Comparison of ENCODE assay signal across 26 mouse cellular contexts in genomic region chr1:72301845-72302244, GRCm38 (mm10). TPM values are rescaled to one million over a fixed set of nuclear protein-coding genes. Genes with fewer than 3 reads are reported as not detected.
DNase-seq lines count a peak whose midpoint lies in the region; ATAC-seq and TF ChIP-seq lines count a peak whose summit lies in the region.
"Had no signal": no experiment of that assay in that cellular context is flagged by ENCODE, and none has a peak within 500 bp of the region (broad histone marks: within the 10 kb centered on the region; RNA-seq: fewer than 3 reads in every experiment).

No protein-coding gene starts in this region.

- TF ChIP-seq CTCF in C2C12 (IDR thresholded peaks at IDR 0.05; ENCODE audit: control insufficient read depth, insufficient read depth, insufficient read length) = no peak

- no peak overlapping the region for H3ac ChIP-seq in C2C12 (ENCODE audit: control insufficient read depth, insufficient read length, low read depth)

- H3K79me3 ChIP-seq in C2C12 (ENCODE audit: low read depth) = no peaks in the 10 kb centered on the region

- ATAC-seq in frontal cortex, adult (ENCODE audit: low TSS enrichment) = 0 out of 2 replicates have a peak, but pooled peaks have one; percentile 32
- ATAC-seq in megakaryocyte progenitor cell, adult 5-6 weeks (replicated peaks; ENCODE audit: poor library complexity) = peak; percentile 50; the same call in 1 of the 2 replicates
- ATAC-seq in liver, embryonic 11.5 days (replicated peaks; ENCODE audit: low FRiP score) = no peak
- ATAC-seq: forebrain, embryonic 15.5 days; hindbrain, embryonic 16.5 days; intestine, embryonic 15.5 days had no signal

- H3K9me3 ChIP-seq in liver, embryonic 11.5 days (ENCODE audit: control insufficient read depth, low read length) = no peaks in the 10 kb centered on the region
- H3K9me3 ChIP-seq: embryonic facial prominence, embryonic 15.5 days; forebrain, embryonic 10.5 days; forebrain, embryonic 15.5 days; heart, embryonic 13.5 days; hindbrain, embryonic 12.5 days; intestine, embryonic 15.5 days had no signal

- peaks cover 3% of the 10 kb centered on the region for H3K4me1 ChIP-seq in liver, embryonic 11.5 days (replicated peaks; ENCODE audit: control insufficient read depth, insufficient read depth, low read length)
- H3K4me1 ChIP-seq: embryonic facial prominence, embryonic 15.5 days; hindbrain, embryonic 12.5 days; intestine, embryonic 15.5 days had no signal

- no peak overlapping the region for H3K27ac ChIP-seq in liver, embryonic 11.5 days (ENCODE audit: low read depth, low read length)
- H3K27ac ChIP-seq: embryonic facial prominence, embryonic 15.5 days; forebrain, embryonic 10.5 days; forebrain, embryonic 15.5 days; heart, embryonic 13.5 days; hindbrain, embryonic 12.5 days; intestine, embryonic 15.5 days had no signal

- WGBS in liver, embryonic 11.5 days = 71% methylated on average over 1 of the region's 1 CpGs

- no peak overlapping the region for H3K4me2 ChIP-seq in liver, embryonic 11.5 days
- H3K4me2 ChIP-seq: embryonic facial prominence, embryonic 15.5 days; forebrain, embryonic 15.5 days; heart, embryonic 13.5 days; hindbrain, embryonic 12.5 days; intestine, embryonic 15.5 days had no signal

- no peaks in the 10 kb centered on the region for H3K27me3 ChIP-seq in C2C12 (ENCODE audit: control insufficient read depth, insufficient read depth, insufficient read length)
- no peaks in the 10 kb centered on the region for H3K27me3 ChIP-seq in liver, embryonic 11.5 days (replicated peaks; ENCODE audit: control insufficient read depth, insufficient read depth, low read length)
- H3K27me3 ChIP-seq: embryonic facial prominence, embryonic 15.5 days; forebrain, embryonic 15.5 days; heart, embryonic 13.5 days; hindbrain, embryonic 12.5 days; intestine, embryonic 15.5 days had no signal

- H3K9ac ChIP-seq in liver, embryonic 11.5 days (ENCODE audit: low read depth, low read length) = no peak overlapping the region
- H3K9ac ChIP-seq: embryonic facial prominence, embryonic 15.5 days; forebrain, embryonic 15.5 days; heart, embryonic 13.5 days; hindbrain, embryonic 12.5 days; intestine, embryonic 15.5 days had no signal

- H3K36me3 ChIP-seq in C2C12 (ENCODE audit: control insufficient read depth, insufficient read depth) = no peaks in the 10 kb centered on the region
- H3K36me3 ChIP-seq in liver, embryonic 11.5 days (ENCODE audit: control insufficient read depth, insufficient read depth, low read length) = no peaks in the 10 kb centered on the region
- H3K36me3 ChIP-seq: embryonic facial prominence, embryonic 15.5 days; forebrain, embryonic 10.5 days; heart, embryonic 13.5 days; intestine, embryonic 15.5 days had no signal

- no peak for DNase-seq in frontal cortex, postnatal 36 days (ENCODE audit: low spot score in 2 of 2)
- DNase-seq in R1 (ENCODE audit: low read depth, low spot score) = peak; percentile 28
- no peak for DNase-seq in adrenal gland, postnatal 14 days
- DNase-seq in gastrocnemius, postnatal 10 days = no peak
- DNase-seq in liver, embryonic 11.5 days (ENCODE audit: low spot score) = no peak
- DNase-seq: adrenal gland, adult 8-10 months; cerebellum, adult 11-12 months; cerebellum, adult 9-10 months; cerebellum, postnatal 25 days; gastrocnemius, postnatal 25 days; heart, postnatal 36 days; kidney, adult 8-10 months had no signal

- no peaks in the 10 kb centered on the region for H3K79me2 ChIP-seq in C2C12 (ENCODE audit: control insufficient read depth, insufficient read depth)

- no peak overlapping the region for H3K4me3 ChIP-seq in C2C12 (ENCODE audit: insufficient read depth, poor library complexity, severe bottlenecking)
- H3K4me3 ChIP-seq in liver, embryonic 11.5 days (ENCODE audit: low read depth, low read length) = no peak overlapping the region
- H3K4me3 ChIP-seq: embryonic facial prominence, embryonic 15.5 days; erythroblast, embryonic 14.5 days; forebrain, embryonic 10.5 days; forebrain, embryonic 15.5 days; heart, embryonic 13.5 days; hindbrain, embryonic 12.5 days; intestine, embryonic 15.5 days had no signal

TF ChIP-seq in C2C12, 6 proteins besides CTCF, POLR2A, EP300 and RAD21:
- TF ChIP-seq USF1 (IDR thresholded peaks at IDR 0.05; ENCODE audit: low read depth) (peak; percentile 63), FOSL1 (IDR thresholded peaks at IDR 0.05; ENCODE audit: insufficient read depth, low read length, poor library complexity, severe bottlenecking) (no peak)

RNA-seq across cellular contexts. Expression of gene Xrcc5, which starts 5.4 kb away (rescaled TPM):
- polyA plus RNA-seq in C2C12 (2012; fragmentation: generic; extraction: Trizol) = 25.0 TPM
- 12.0 and 12.4 TPM in 2 replicates for total RNA-seq in megakaryocyte progenitor cell, adult 5-6 weeks (2015)
- 11.6 and 18.9 TPM in 2 replicates for total RNA-seq in megakaryocyte progenitor cell, adult 5-6 weeks (2017)
- 11.9 and 12.6 TPM in 2 replicates for total RNA-seq in adrenal gland, postnatal 14 days (2021)
- total RNA-seq in gastrocnemius, postnatal 10 days (2021) = 10 to 100 TPM; 23.9 to 24.9 TPM
- 43.5 and 47.3 TPM in 2 replicates for polyA plus RNA-seq in liver, embryonic 11.5 days (2014; fragmentation: Nextera tagmentation; extraction: Ambion mirVana)

RNA-seq across cellular contexts. Expression of gene Tmem169, which starts 17.7 kb away (rescaled TPM):
- polyA plus RNA-seq in C2C12 (2012; fragmentation: generic; extraction: Trizol) = 0.22 TPM
- not detected in 2 replicates for total RNA-seq in megakaryocyte progenitor cell, adult 5-6 weeks (2015)
- total RNA-seq in megakaryocyte progenitor cell, adult 5-6 weeks (2017) = not detected in 2 replicates
- total RNA-seq in adrenal gland, postnatal 14 days (2021) = 1.3 and 2.3 TPM in 2 replicates
- total RNA-seq in gastrocnemius, postnatal 10 days (2021) = under 1 TPM; 0.26 to 0.32 TPM
- 0.77 and 0.90 TPM in 2 replicates for polyA plus RNA-seq in liver, embryonic 11.5 days (2014; fragmentation: Nextera tagmentation; extraction: Ambion mirVana)
- total RNA-seq: gastrocnemius, postnatal 25 days; granulocyte monocyte progenitor cell, adult 5-6 weeks; heart, adult 8-10 months; heart, postnatal 36 days had no signal
- polyA plus RNA-seq: erythroblast, embryonic 14.5 days; heart, postnatal 0 days had no signal

RNA-seq across cellular contexts. Expression of gene Pecr, which starts 17.7 kb away (rescaled TPM):
- polyA plus RNA-seq in C2C12 (2012; fragmentation: generic; extraction: Trizol) = 16.8 TPM
- 18.4 and 24.3 TPM in 2 replicates for total RNA-seq in megakaryocyte progenitor cell, adult 5-6 weeks (2015)
- total RNA-seq in megakaryocyte progenitor cell, adult 5-6 weeks (2017) = 13.0 and 13.3 TPM in 2 replicates
- total RNA-seq in adrenal gland, postnatal 14 days (2021) = 35.9 and 56.7 TPM in 2 replicates
- 10 to 100 TPM; 18.8 to 20.1 TPM for total RNA-seq in gastrocnemius, postnatal 10 days (2021)
- 40.2 and 43.2 TPM in 2 replicates for polyA plus RNA-seq in liver, embryonic 11.5 days (2014; fragmentation: Nextera tagmentation; extraction: Ambion mirVana)
